Mouse (Mus musculus) G1E (cell line): Measurements from ENCODE around the gene Eef1akmt3. TPM values are rescaled to one million over a fixed set of nuclear protein-coding genes. Genes with fewer than 3 reads are reported as not detected.

ENCODE experiments used
- ATAC-seq: 2 replicates; pipeline ENCODE4 v1.8.0; 2016; ENCODE audit warnings: mild to moderate bottlenecking; ENCODE audit not compliant: insufficient number of reproducible peaks, poor library complexity, low FRiP score, severe bottlenecking; ENCODE audit errors: extremely low read depth
- DNase-seq: peaks from one replicate; pipeline ENCODE4 v3.0.0; 2012; ENCODE audit warnings: low spot score
- H3K27me3 ChIP-seq: 2 replicates; pipeline ENCODE4 v1.6.1; 2012; ENCODE audit warnings: mild to moderate bottlenecking, low read length, inconsistent platforms; ENCODE audit not compliant: insufficient read depth
- H3K36me3 ChIP-seq: replicated peaks from 2 replicates; pipeline ENCODE3; 2012; ENCODE audit warnings: mild to moderate bottlenecking, inconsistent platforms
- H3K4me1 ChIP-seq: 2 replicates; pipeline ENCODE4 v1.6.1; 2012; ENCODE audit warnings: low read depth, low read length, inconsistent platforms, mixed read lengths; ENCODE audit not compliant: insufficient read depth
- H3K4me3 ChIP-seq: 2 replicates; pipeline ENCODE4 v1.5.1; 2012; ENCODE audit warnings: low read depth, mild to moderate bottlenecking, inconsistent platforms, low read length, moderate library complexity, mixed read lengths
- H3K9me3 ChIP-seq: replicated peaks from 2 replicates; pipeline ENCODE4 v1.6.1; 2012; ENCODE audit warnings: inconsistent platforms
- CTCF ChIP-seq: IDR thresholded peaks from 2 replicates; pipeline ENCODE4 v1.5.1; 2012; ENCODE audit warnings: low read depth, low read length, inconsistent platforms, mixed read lengths
- GATA1 ChIP-seq: IDR thresholded peaks from 2 replicates; pipeline ENCODE4 v1.6.1; 2012; ENCODE audit warnings: borderline replicate concordance, low read length, inconsistent platforms, mixed read lengths
- GATA2 ChIP-seq: IDR thresholded peaks from 2 replicates; pipeline ENCODE4 v1.6.1; 2012; ENCODE audit warnings: low read depth, low read length, inconsistent platforms, borderline replicate concordance
- POLR2AphosphoS5 ChIP-seq: IDR thresholded peaks from 2 replicates; pipeline ENCODE4 v1.6.1; 2012; ENCODE audit warnings: low read depth, low read length, inconsistent platforms; ENCODE audit not compliant: insufficient replicate concordance
- TAL1 ChIP-seq: conservative IDR thresholded peaks from 2 replicates; pipeline ENCODE4 v1.6.1; 2012; ENCODE audit warnings: low read depth, low read length, inconsistent platforms, mixed read lengths
- polyA plus RNA-seq: library from polyadenylated mRNA; stranded (reverse); fragments of >175 nt; gene quantifications from 2 replicates; pipeline ENCODE4 v1.2.3, GENCODE M21; 2012
- total RNA-seq, 2 experiments: library from RNA; stranded (forward) in 1 of 2; stranded (reverse) in 1 of 2; fragments of 200-1000 nt in 1 of 2; fragments of >200 nt in 1 of 2; fragmentation: Nextera tagmentation in 1 of 2; gene quantifications; 2 replicates each; pipeline ENCODE4 v1.2.3; 2014 to 2017

Eef1akmt3 gene
- total and polyA plus RNA-seq, 3 experiments: 0.11 to 0.68 (median 0.17) TPM

DNA sequence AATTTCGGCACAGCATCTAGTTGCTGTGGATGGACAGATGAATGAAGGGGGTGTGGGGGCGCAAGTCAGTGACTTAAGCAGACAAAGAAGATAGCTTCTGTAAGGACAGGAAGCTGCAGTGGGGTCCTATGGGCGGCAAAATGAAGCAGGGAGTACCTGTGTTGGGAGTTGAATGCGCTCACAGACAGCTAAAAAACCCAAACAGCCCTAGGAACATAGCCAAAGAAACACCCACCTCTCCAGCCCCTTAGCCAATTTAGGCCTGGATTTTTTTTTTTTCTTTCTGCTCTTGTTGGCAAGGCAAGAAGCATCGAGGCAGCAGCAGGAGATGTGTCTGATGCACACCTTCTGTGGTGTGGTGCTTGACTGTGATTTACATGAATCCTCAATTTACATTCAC, 19.8 kb upstream of the Eef1akmt3 start:
- DNase-seq: no peak
- ATAC-seq: no peak
- Histone ChIP-seq H3K9me3 (peaks cover 8% of the 10 kb centered on the region; the same call in 1 of the 2 replicates), H3K4me1 (peaks cover 52% of the 10 kb centered on the region), H3K4me3 (no peak overlapping the region), H3K27me3 (peaks cover 51% of the 10 kb centered on the region), H3K36me3 (peaks cover 25% of the 10 kb centered on the region)
- TF ChIP-seq GATA1: no peak
- no peak for TF ChIP-seq CTCF
- TF ChIP-seq POLR2AphosphoS5: no peak
- TF ChIP-seq GATA2: no peak
- no peak for TF ChIP-seq TAL1

DNA sequence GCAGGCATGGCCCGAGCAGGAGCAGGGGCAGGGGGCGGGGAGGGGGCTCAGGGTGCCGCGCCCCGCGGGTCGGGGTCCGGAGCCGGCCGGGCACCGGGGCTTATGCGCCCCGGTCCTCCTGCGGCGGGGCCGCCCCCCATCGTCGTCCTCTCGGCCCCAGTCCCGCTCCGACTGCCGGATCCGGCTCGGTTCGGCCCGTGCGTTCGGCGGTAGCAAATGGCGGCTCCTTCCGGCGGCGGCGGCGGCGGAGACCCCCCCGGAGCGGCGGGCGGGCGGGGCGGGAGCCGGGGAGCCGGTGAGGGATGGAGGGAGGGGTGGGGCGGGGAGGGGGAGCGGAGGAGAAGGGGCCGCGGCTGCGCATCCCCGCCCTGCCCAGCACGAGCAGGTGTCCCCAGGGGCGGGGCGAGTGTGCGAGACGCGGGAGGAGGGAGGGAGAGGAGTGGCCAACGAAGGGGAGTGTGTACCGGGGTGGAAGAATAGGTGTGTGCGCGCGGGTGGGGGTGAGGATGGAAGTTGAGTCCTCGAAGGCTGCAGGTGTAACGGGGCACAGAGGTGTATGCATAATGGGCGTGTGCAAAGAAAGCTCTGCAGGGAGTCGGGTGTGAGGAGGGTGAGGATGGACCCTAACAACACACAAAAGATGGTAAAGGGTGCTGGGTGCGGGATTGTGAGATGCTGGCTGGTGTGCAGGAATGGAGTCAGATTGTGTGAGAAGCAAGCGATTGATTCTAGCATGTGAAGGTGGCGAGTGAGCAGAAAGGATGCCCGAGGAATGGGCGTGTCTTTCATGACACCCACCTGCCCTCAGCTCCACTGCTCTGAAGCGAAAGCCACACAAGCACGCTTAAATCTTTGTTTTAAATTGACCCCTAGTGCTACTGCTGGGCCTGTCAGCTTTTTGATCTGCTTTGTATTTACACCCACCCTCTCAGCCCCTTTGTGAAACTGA, 18.9 kb upstream of the Eef1akmt3 start, which contains the start of gene March9:
Gene March9, minus strand, starts transcription at position 217 of the 949 bp plus-strand sequence.
- DNase-seq: peak; percentile 42

DNA sequence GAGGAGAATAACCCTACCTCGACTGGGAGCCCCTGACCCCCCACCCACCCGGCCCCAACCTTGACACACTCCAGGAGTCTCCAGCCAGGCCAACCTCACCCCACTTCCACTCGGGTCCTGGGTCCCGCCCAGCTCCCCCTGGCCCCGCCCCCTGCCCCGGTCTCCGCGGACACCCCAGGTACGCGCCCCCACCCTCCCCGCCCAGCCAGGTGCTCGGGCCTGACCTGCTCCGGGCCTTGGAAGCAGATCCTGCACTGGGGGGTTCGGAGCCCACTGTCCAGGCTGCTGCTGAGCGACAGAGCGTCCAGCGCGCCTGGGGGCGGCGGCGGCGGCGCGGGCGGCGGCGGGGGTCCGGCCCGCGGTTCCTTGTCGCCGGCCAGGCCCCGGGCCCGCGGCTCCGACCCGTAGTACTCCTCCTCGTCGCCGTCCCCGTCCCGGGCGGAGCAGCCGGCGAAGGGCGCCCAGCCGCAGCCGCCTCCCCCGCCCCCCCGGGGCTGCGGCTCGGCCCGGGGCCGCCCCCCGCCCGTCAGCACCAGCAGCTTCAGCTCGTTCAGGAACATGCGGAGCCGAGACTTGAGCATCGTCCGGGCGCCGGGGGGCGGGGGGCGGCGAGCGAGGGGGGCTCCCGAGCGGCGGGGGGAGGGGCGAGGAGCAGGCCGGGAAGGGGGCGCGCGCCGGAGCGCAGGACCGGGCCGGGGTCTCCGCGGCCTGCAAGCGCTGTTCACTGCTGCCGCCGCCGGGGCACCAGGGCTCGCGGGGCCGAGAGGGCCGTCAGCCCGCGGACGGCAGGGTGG, 18.1 kb upstream of the Eef1akmt3 start:
- Histone ChIP-seq H3K36me3 (peaks cover 8% of the 10 kb centered on the region), H3K4me1 (peaks cover 37% of the 10 kb centered on the region), H3K27me3 (peaks cover 61% of the 10 kb centered on the region), H3K4me3 (peak overlapping the region; percentile 73), H3K9me3 (peaks cover 8% of the 10 kb centered on the region; the same call in 1 of the 2 replicates)
- TF ChIP-seq GATA2 (no peak), POLR2AphosphoS5 (no peak), CTCF (no peak), GATA1 (no peak), TAL1 (no peak)
- peak; percentile 47 for DNase-seq
- no peak for ATAC-seq

More for the DNA sequence above, 18.9 kb upstream of the Eef1akmt3 start, which contains the start of gene March9:
- TF ChIP-seq GATA2 (no peak), TAL1 (no peak), CTCF (no peak), GATA1 (no peak)
- Histone ChIP-seq H3K4me1 (peaks cover 46% of the 10 kb centered on the region), H3K4me3 (peak within 1 kb of the TSS; percentile 73), H3K36me3 (peaks cover 17% of the 10 kb centered on the region), H3K9me3 (peaks cover 8% of the 10 kb centered on the region; the same call in 1 of the 2 replicates), H3K27me3 (peaks cover 56% of the 10 kb centered on the region)
- no peak for ATAC-seq

DNA sequence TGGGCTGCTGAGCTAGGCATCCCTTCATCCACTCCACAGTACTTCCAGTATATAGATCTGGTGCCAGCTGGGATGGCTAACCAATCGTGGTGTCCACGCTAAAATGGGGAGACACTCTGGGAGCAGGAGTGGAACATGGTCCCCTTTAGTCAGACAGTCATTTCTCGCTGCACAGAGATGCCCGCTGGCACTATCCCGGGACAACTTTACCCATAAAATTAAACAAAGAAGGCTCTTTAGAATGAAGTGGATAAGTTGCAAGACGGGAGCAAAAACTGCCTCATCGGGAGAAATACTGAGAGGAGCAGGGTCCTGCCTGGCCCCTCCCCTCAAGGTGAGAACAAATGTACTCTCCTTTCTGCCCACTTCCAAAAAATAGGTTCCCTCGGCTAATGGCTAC, 17.4 kb upstream of the Eef1akmt3 start:
- DNase-seq: no peak
- TF ChIP-seq POLR2AphosphoS5: no peak
- TF ChIP-seq GATA2: no peak
- TF ChIP-seq TAL1: no peak
- no peak for TF ChIP-seq CTCF
- TF ChIP-seq GATA1: no peak
- H3K9me3 ChIP-seq: peaks cover 5% of the 10 kb centered on the region; the same call in 1 of the 2 replicates
- peaks cover 6% of the 10 kb centered on the region for H3K36me3 ChIP-seq
- no peak overlapping the region; the same call in 1 of the 2 replicates for H3K4me3 ChIP-seq
- H3K27me3 ChIP-seq: peaks cover 64% of the 10 kb centered on the region
- peaks cover 36% of the 10 kb centered on the region for H3K4me1 ChIP-seq
- no peak for ATAC-seq

DNA sequence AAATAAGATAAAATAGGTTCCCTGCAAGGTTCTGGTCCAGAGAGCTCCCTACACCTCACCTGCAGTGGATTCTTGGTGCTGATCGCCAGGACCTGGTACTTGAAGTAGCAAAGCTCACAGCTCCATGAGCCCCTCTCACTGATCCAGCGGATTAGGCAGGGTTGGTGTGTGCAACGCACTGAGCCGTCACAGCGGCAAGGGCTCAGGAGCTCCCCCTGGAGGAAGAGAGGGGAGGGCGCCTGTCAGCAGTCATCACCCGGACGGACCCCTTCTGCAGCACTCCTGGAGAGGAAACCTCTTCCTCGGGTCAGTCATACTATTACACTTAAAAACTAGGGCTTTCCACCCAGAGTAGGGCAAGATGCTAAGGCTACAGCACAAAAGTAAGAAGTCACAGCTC, 16.8 kb upstream of the Eef1akmt3 start:
- DNase-seq (peak; percentile 81), ATAC-seq (peak; percentile 45; the same call in 1 of the 2 replicates)
- H3K27me3 ChIP-seq: peaks cover 69% of the 10 kb centered on the region
- H3K4me1 ChIP-seq: peaks cover 36% of the 10 kb centered on the region
- peaks cover 6% of the 10 kb centered on the region for H3K36me3 ChIP-seq
- peaks cover 5% of the 10 kb centered on the region; the same call in 1 of the 2 replicates for H3K9me3 ChIP-seq
- peak; percentile 99 for TF ChIP-seq CTCF
- no peak for TF ChIP-seq GATA1
- H3K4me3 ChIP-seq: no peak overlapping the region

DNA sequence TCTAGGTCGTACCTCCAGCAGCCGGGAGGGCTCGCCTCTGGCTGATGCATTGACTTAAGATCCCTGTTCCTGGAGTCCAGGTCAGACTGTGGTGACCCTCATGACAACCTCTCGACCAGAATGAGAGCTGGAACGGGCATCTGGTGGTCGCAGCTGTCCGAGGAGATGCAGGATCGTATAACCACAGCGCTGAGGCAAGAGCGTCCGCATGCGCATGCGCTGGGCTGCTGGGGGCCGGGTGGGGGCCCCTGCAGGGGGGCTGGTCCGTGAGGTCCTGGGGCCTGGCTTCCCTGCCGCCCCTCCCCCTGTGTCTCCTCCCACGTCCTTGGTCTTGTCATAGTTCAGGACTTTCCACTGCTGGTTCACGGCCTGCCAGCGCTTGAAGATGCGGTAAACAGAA, 15.2 kb upstream of the Eef1akmt3 start:
- ATAC-seq: no peak
- Histone ChIP-seq H3K27me3 (peaks cover 75% of the 10 kb centered on the region), H3K4me1 (peaks cover 26% of the 10 kb centered on the region), H3K4me3 (no peak overlapping the region), H3K9me3 (peaks cover 5% of the 10 kb centered on the region; the same call in 1 of the 2 replicates), H3K36me3 (peaks cover 6% of the 10 kb centered on the region)
- no peak for DNase-seq
- no peak for TF ChIP-seq TAL1
- no peak for TF ChIP-seq GATA2
- TF ChIP-seq GATA1: no peak
- no peak for TF ChIP-seq CTCF
- TF ChIP-seq POLR2AphosphoS5: no peak
